Mouse (Mus musculus) liver, embryonic 13.5 days (tissue): ENCODE data around the gene Cnot11. TPM values are rescaled to one million over a fixed set of nuclear protein-coding genes. Genes with fewer than 3 reads are reported as not detected.

Source experiments
- ATAC-seq: fragments of 200-750 bp; cut with Nextera tagmentation; 2 replicates; pipeline ENCODE4 v1.8.0; 2017; ENCODE audit warnings: low read depth, mild to moderate bottlenecking, moderate number of reproducible peaks, moderate library complexity
- DNase-seq: peaks from one replicate; pipeline ENCODE4 v3.0.0; 2022
- H3K27ac ChIP-seq: fragments of 300-500 bp; sonication (generic); 2 replicates; pipeline ENCODE4 v1.5.1; 2015; ENCODE audit warnings: moderate library complexity, mild to moderate bottlenecking, inconsistent platforms
- H3K27me3 ChIP-seq: fragments of 300-500 bp; sonication (generic); 2 replicates; pipeline ENCODE4 v1.6.1; 2015; ENCODE audit warnings: mild to moderate bottlenecking, inconsistent platforms
- H3K36me3 ChIP-seq: fragments of 300-500 bp; sonication (generic); 2 replicates; pipeline ENCODE4 v1.6.1; 2015; ENCODE audit warnings: mild to moderate bottlenecking, inconsistent platforms
- H3K4me1 ChIP-seq: fragments of 300-500 bp; sonication (generic); replicated peaks from 2 replicates; pipeline ENCODE4 v1.6.1; 2015; ENCODE audit warnings: inconsistent platforms
- H3K4me2 ChIP-seq: fragments of 300-500 bp; sonication (generic); 2 replicates; pipeline ENCODE4 v1.6.1; 2015; ENCODE audit warnings: inconsistent platforms, mild to moderate bottlenecking, moderate library complexity
- H3K4me3 ChIP-seq: fragments of 300-500 bp; sonication (generic); replicated peaks from 2 replicates; pipeline ENCODE4 v1.5.1; 2015; ENCODE audit warnings: mild to moderate bottlenecking, inconsistent platforms
- H3K9ac ChIP-seq: fragments of 300-500 bp; sonication (generic); 2 replicates; pipeline ENCODE4 v1.6.1; 2015; ENCODE audit warnings: mild to moderate bottlenecking, inconsistent platforms
- H3K9me3 ChIP-seq: fragments of 300-500 bp; sonication (generic); replicated peaks from 2 replicates; pipeline ENCODE4 v1.6.1; 2016; ENCODE audit warnings: inconsistent platforms
- WGBS: fragments of 180-500 bp; shearing (Covaris S2); methylation state at CpG from one replicate; pipeline ENCODE4 v1.1.7; 2015; ENCODE audit not compliant: insufficient replicate concordance; 5-methylcytosine and 5-hydroxymethylcytosine counted together
- polyA plus RNA-seq: library from polyadenylated mRNA; unstranded; fragments of >200 nt; fragmentation: Nextera tagmentation; extraction: Ambion mirVana; gene quantifications from 2 replicates; pipeline ENCODE4 v1.2.1, GENCODE M21; 2015

Gene Cnot11
- polyA plus RNA-seq, 1 experiment from 2014 or later, result 10.9 TPM

GRCm38 (mm10) chr1:39515303-39515991, 19.3 kb upstream of the Cnot11 start:
- 64% methylated on average over 10 of the region's 10 CpGs for WGBS
- Histone ChIP-seq H3K9ac (no peak overlapping the region), H3K4me2 (no peak overlapping the region), H3K27me3 (no peaks in the 10 kb centered on the region), H3K36me3 (no peaks in the 10 kb centered on the region), H3K4me1 (no peaks in the 10 kb centered on the region), H3K27ac (no peak overlapping the region), H3K9me3 (no peaks in the 10 kb centered on the region), H3K4me3 (no peak overlapping the region)
- no peak for DNase-seq
- no peak for ATAC-seq

- 81% methylated on average over 7 of the region's 7 CpGs for WGBS
- ATAC-seq (no peak), DNase-seq (no peak)
- Histone ChIP-seq H3K27me3 (no peaks in the 10 kb centered on the region), H3K9me3 (no peaks in the 10 kb centered on the region), H3K4me2 (no peak overlapping the region), H3K27ac (no peak overlapping the region), H3K4me1 (no peaks in the 10 kb centered on the region), H3K9ac (no peak overlapping the region), H3K36me3 (no peaks in the 10 kb centered on the region), H3K4me3 (no peak overlapping the region)
Measured at GRCm38 (mm10) chr1:39521326-39521725, 13.5 kb upstream of the Cnot11 start.

GRCm38 (mm10) chr1:39522519-39522918, 12.3 kb upstream of the Cnot11 start:
- WGBS, result 18% methylated on average over 5 of the region's 5 CpGs
- no peaks in the 10 kb centered on the region for H3K9me3 ChIP-seq
- H3K4me3 ChIP-seq, result no peak overlapping the region
- no peaks in the 10 kb centered on the region for H3K27me3 ChIP-seq
- ATAC-seq (no peak), DNase-seq (peak; percentile 6)
- no peak overlapping the region for H3K4me2 ChIP-seq
- H3K27ac ChIP-seq, result no peak overlapping the region
- H3K9ac ChIP-seq, result no peak overlapping the region
- peaks cover under 1% of the 10 kb centered on the region; the same call in 1 of the 2 replicates for H3K4me1 ChIP-seq
- no peaks in the 10 kb centered on the region for H3K36me3 ChIP-seq

GRCm38 (mm10) chr1:39525763-39526162, 9.0 kb upstream of the Cnot11 start:
- Histone ChIP-seq H3K4me1 (peaks cover 7% of the 10 kb centered on the region), H3K27me3 (no peaks in the 10 kb centered on the region), H3K9me3 (no peaks in the 10 kb centered on the region), H3K9ac (no peak overlapping the region), H3K36me3 (no peaks in the 10 kb centered on the region), H3K4me3 (no peak overlapping the region), H3K4me2 (no peak overlapping the region), H3K27ac (no peak overlapping the region)
- WGBS, result 27% methylated on average over 7 of the region's 7 CpGs
- no peak for ATAC-seq
- no peak for DNase-seq

GRCm38 (mm10) chr1:39526371-39527167, 8.2 kb upstream of the Cnot11 start:
- WGBS, result 61% methylated on average over 9 of the region's 9 CpGs
- ATAC-seq, result no peak
- Histone ChIP-seq H3K27ac (no peak overlapping the region), H3K36me3 (no peaks in the 10 kb centered on the region), H3K9ac (no peak overlapping the region), H3K9me3 (no peaks in the 10 kb centered on the region), H3K4me3 (no peak overlapping the region), H3K4me1 (peaks cover 10% of the 10 kb centered on the region), H3K4me2 (no peak overlapping the region), H3K27me3 (no peaks in the 10 kb centered on the region)
- no peak for DNase-seq

- peaks cover 10% of the 10 kb centered on the region for H3K4me1 ChIP-seq
- H3K27me3 ChIP-seq, result no peaks in the 10 kb centered on the region
- peak; percentile 60 for DNase-seq
- WGBS, result 9% methylated on average over 7 of the region's 7 CpGs
- H3K36me3 ChIP-seq, result no peaks in the 10 kb centered on the region
- no peak overlapping the region for H3K27ac ChIP-seq
- H3K9ac ChIP-seq, result no peak overlapping the region
- ATAC-seq, result peak; percentile 32
- no peak overlapping the region for H3K4me2 ChIP-seq
- H3K9me3 ChIP-seq, result no peaks in the 10 kb centered on the region
- H3K4me3 ChIP-seq, result no peak overlapping the region
Measured at GRCm38 (mm10) chr1:39527432-39527831, 7.4 kb upstream of the Cnot11 start.

- ATAC-seq, result no peak
- no peaks in the 10 kb centered on the region for H3K36me3 ChIP-seq
- peaks cover 10% of the 10 kb centered on the region for H3K4me1 ChIP-seq
- H3K4me2 ChIP-seq, result no peak overlapping the region
- no peak overlapping the region for H3K4me3 ChIP-seq
- no peaks in the 10 kb centered on the region for H3K27me3 ChIP-seq
- H3K9me3 ChIP-seq, result no peaks in the 10 kb centered on the region
- WGBS, result 45% methylated on average over 6 of the region's 6 CpGs
- H3K9ac ChIP-seq, result no peak overlapping the region
- H3K27ac ChIP-seq, result no peak overlapping the region
- DNase-seq, result no peak
Measured at GRCm38 (mm10) chr1:39528319-39528718, 6.5 kb upstream of the Cnot11 start.

GRCm38 (mm10) chr1:39530258-39530943, 4.4 kb upstream of the Cnot11 start:
- no peak overlapping the region for H3K9ac ChIP-seq
- DNase-seq (peak; percentile 59), ATAC-seq (peak; percentile 21; the same call in 1 of the 2 replicates)
- no peaks in the 10 kb centered on the region for H3K27me3 ChIP-seq
- WGBS, result 27% methylated on average over 13 of the region's 13 CpGs
- no peak overlapping the region for H3K4me3 ChIP-seq
- H3K36me3 ChIP-seq, result no peaks in the 10 kb centered on the region
- no peak overlapping the region for H3K4me2 ChIP-seq
- peaks cover 17% of the 10 kb centered on the region for H3K4me1 ChIP-seq
- no peak overlapping the region for H3K27ac ChIP-seq
- H3K9me3 ChIP-seq, result no peaks in the 10 kb centered on the region

- Histone ChIP-seq H3K9me3 (no peaks in the 10 kb centered on the region), H3K9ac (no peak overlapping the region), H3K4me3 (no peak overlapping the region), H3K4me2 (no peak overlapping the region), H3K27me3 (no peaks in the 10 kb centered on the region), H3K4me1 (peaks cover 17% of the 10 kb centered on the region), H3K27ac (no peak overlapping the region), H3K36me3 (no peaks in the 10 kb centered on the region)
- 61% methylated on average over 4 of the region's 4 CpGs for WGBS
- DNase-seq, result no peak
- no peak for ATAC-seq
Measured at GRCm38 (mm10) chr1:39531036-39531435, 3.8 kb upstream of the Cnot11 start.

GRCm38 (mm10) chr1:39533917-39534316, 875 bp upstream of the Cnot11 start:
- no peak for ATAC-seq

GRCm38 (mm10) chr1:39535515-39536311, 921 bp downstream of the Cnot11 start:
- Histone ChIP-seq H3K9me3 (peaks cover 4% of the 10 kb centered on the region; the same call in 1 of the 2 replicates), H3K27me3 (no peaks in the 10 kb centered on the region), H3K4me1 (peaks cover 30% of the 10 kb centered on the region), H3K27ac (peak overlapping the region; percentile 93), H3K4me3 (peak overlapping the region; percentile 96), H3K4me2 (peak overlapping the region; percentile 96), H3K9ac (peak overlapping the region; percentile 93), H3K36me3 (peaks cover 26% of the 10 kb centered on the region)
- ATAC-seq, result peak; percentile 87
- DNase-seq, result peak; percentile 96
- WGBS, result under 1% methylated on average over 100 of the region's 100 CpGs

More at GRCm38 (mm10) chr1:39533917-39534316, 875 bp upstream of the Cnot11 start:
- Histone ChIP-seq H3K4me2 (no peak overlapping the region), H3K4me1 (peaks cover 33% of the 10 kb centered on the region), H3K9me3 (no peaks in the 10 kb centered on the region), H3K27ac (no peak overlapping the region), H3K4me3 (no peak overlapping the region), H3K9ac (no peak overlapping the region), H3K36me3 (peaks cover 10% of the 10 kb centered on the region), H3K27me3 (no peaks in the 10 kb centered on the region)
- WGBS, result 50% methylated on average over 3 of the region's 3 CpGs
- no peak for DNase-seq
